Mouse (Mus musculus): ENCODE results near the gene Ttn. TPM values are rescaled to one million over a fixed set of nuclear protein-coding genes. Genes with fewer than 3 reads are reported as not detected.

The Ttn gene
- polyA plus RNA-seq, 1 experiment from 2014 or later: 0.22 TPM

- Histone ChIP-seq H3K4me2 (ENCODE audit: low read length) (no peak overlapping the region), H3K4me3 (replicated peaks; ENCODE audit: low read length) (no peak overlapping the region), H3K27ac (ENCODE audit: low read length) (no peak overlapping the region), H3K4me1 (replicated peaks; ENCODE audit: control insufficient read depth, insufficient read depth, low read length) (no peaks in the 10 kb centered on the region), H3K36me3 (ENCODE audit: control insufficient read depth, insufficient read depth) (no peaks in the 10 kb centered on the region), H3K9ac (replicated peaks; ENCODE audit: low read depth, low read length) (no peak overlapping the region), H3K9me3 (ENCODE audit: control insufficient read depth, low read length) (no peaks in the 10 kb centered on the region), H3K27me3 (replicated peaks; ENCODE audit: control insufficient read depth, insufficient read depth, low read length) (no peaks in the 10 kb centered on the region)
- WGBS: 80% methylated on average over 21 of the region's 21 CpGs
- ATAC-seq: no peak
Measured at GRCm38 (mm10) chr2:76969637-76970036, 12.7 kb downstream of the Ttn start.

GRCm38 (mm10) chr2:76968919-76969318 is 13.4 kb downstream of the Ttn start:
- no peak overlapping the region for H3K4me2 ChIP-seq (ENCODE audit: low read length)
- WGBS: 27% methylated on average over 8 of the region's 8 CpGs

GRCm38 (mm10) chr2:76966582-76966981 is 15.8 kb downstream of the Ttn start:
- H3K4me1 ChIP-seq (replicated peaks; ENCODE audit: control insufficient read depth, insufficient read depth, low read length): no peaks in the 10 kb centered on the region
- no peak overlapping the region for H3K4me3 ChIP-seq (replicated peaks; ENCODE audit: low read length)
- H3K27ac ChIP-seq (ENCODE audit: low read length): no peak overlapping the region
- no peak overlapping the region for H3K9ac ChIP-seq (replicated peaks; ENCODE audit: low read depth, low read length)
- no peaks in the 10 kb centered on the region for H3K9me3 ChIP-seq (ENCODE audit: control insufficient read depth, low read length)
- no peaks in the 10 kb centered on the region for H3K36me3 ChIP-seq (ENCODE audit: control insufficient read depth, insufficient read depth)
- no peak overlapping the region for H3K4me2 ChIP-seq (ENCODE audit: low read length)
- no peak for ATAC-seq
- H3K27me3 ChIP-seq (replicated peaks; ENCODE audit: control insufficient read depth, insufficient read depth, low read length): no peaks in the 10 kb centered on the region
- WGBS: 86% methylated on average over 6 of the region's 6 CpGs

More at GRCm38 (mm10) chr2:76968919-76969318, 13.4 kb downstream of the Ttn start:
- Histone ChIP-seq H3K36me3 (ENCODE audit: control insufficient read depth, insufficient read depth) (no peaks in the 10 kb centered on the region), H3K9me3 (ENCODE audit: control insufficient read depth, low read length) (no peaks in the 10 kb centered on the region), H3K4me3 (replicated peaks; ENCODE audit: low read length) (no peak overlapping the region), H3K27ac (ENCODE audit: low read length) (no peak overlapping the region), H3K9ac (replicated peaks; ENCODE audit: low read depth, low read length) (no peak overlapping the region), H3K27me3 (replicated peaks; ENCODE audit: control insufficient read depth, insufficient read depth, low read length) (no peaks in the 10 kb centered on the region), H3K4me1 (replicated peaks; ENCODE audit: control insufficient read depth, insufficient read depth, low read length) (no peaks in the 10 kb centered on the region)
- peak; percentile 83 for ATAC-seq

GRCm38 (mm10) chr2:76966013-76966412 is 16.3 kb downstream of the Ttn start:
- Histone ChIP-seq H3K9ac (replicated peaks; ENCODE audit: low read depth, low read length) (no peak overlapping the region), H3K27ac (ENCODE audit: low read length) (no peak overlapping the region), H3K4me3 (replicated peaks; ENCODE audit: low read length) (no peak overlapping the region), H3K9me3 (ENCODE audit: control insufficient read depth, low read length) (no peaks in the 10 kb centered on the region), H3K4me2 (ENCODE audit: low read length) (no peak overlapping the region), H3K27me3 (replicated peaks; ENCODE audit: control insufficient read depth, insufficient read depth, low read length) (no peaks in the 10 kb centered on the region), H3K4me1 (replicated peaks; ENCODE audit: control insufficient read depth, insufficient read depth, low read length) (no peaks in the 10 kb centered on the region), H3K36me3 (ENCODE audit: control insufficient read depth, insufficient read depth) (no peaks in the 10 kb centered on the region)
- WGBS: 91% methylated on average over 2 of the region's 2 CpGs
- no peak for ATAC-seq

GRCm38 (mm10) chr2:76965542-76965941 is 16.8 kb downstream of the Ttn start:
- ATAC-seq: no peak
- no peaks in the 10 kb centered on the region for H3K9me3 ChIP-seq (ENCODE audit: control insufficient read depth, low read length)
- H3K9ac ChIP-seq (replicated peaks; ENCODE audit: low read depth, low read length): no peak overlapping the region

GRCm38 (mm10) chr2:76962045-76962432 is 20.3 kb downstream of the Ttn start:
- Histone ChIP-seq H3K4me3 (replicated peaks; ENCODE audit: low read length) (no peak overlapping the region), H3K36me3 (ENCODE audit: control insufficient read depth, insufficient read depth) (no peaks in the 10 kb centered on the region), H3K4me2 (ENCODE audit: low read length) (no peak overlapping the region), H3K27ac (ENCODE audit: low read length) (no peak overlapping the region), H3K4me1 (replicated peaks; ENCODE audit: control insufficient read depth, insufficient read depth, low read length) (no peaks in the 10 kb centered on the region), H3K27me3 (replicated peaks; ENCODE audit: control insufficient read depth, insufficient read depth, low read length) (no peaks in the 10 kb centered on the region), H3K9ac (replicated peaks; ENCODE audit: low read depth, low read length) (no peak overlapping the region), H3K9me3 (ENCODE audit: control insufficient read depth, low read length) (no peaks in the 10 kb centered on the region)
- ATAC-seq: no peak
- WGBS: 78% methylated on average over 6 of the region's 6 CpGs

More at GRCm38 (mm10) chr2:76965542-76965941, 16.8 kb downstream of the Ttn start:
- Histone ChIP-seq H3K4me1 (replicated peaks; ENCODE audit: control insufficient read depth, insufficient read depth, low read length) (no peaks in the 10 kb centered on the region), H3K27me3 (replicated peaks; ENCODE audit: control insufficient read depth, insufficient read depth, low read length) (no peaks in the 10 kb centered on the region), H3K36me3 (ENCODE audit: control insufficient read depth, insufficient read depth) (no peaks in the 10 kb centered on the region), H3K4me3 (replicated peaks; ENCODE audit: low read length) (no peak overlapping the region), H3K27ac (ENCODE audit: low read length) (no peak overlapping the region), H3K4me2 (ENCODE audit: low read length) (no peak overlapping the region)
- 91% methylated on average over 7 of the region's 7 CpGs for WGBS

- H3K27me3 ChIP-seq (replicated peaks; ENCODE audit: control insufficient read depth, insufficient read depth, low read length): no peaks in the 10 kb centered on the region
- no peak overlapping the region for H3K4me3 ChIP-seq (replicated peaks; ENCODE audit: low read length)
- no peak overlapping the region for H3K4me2 ChIP-seq (ENCODE audit: low read length)
- WGBS: 79% methylated on average over 10 of the region's 10 CpGs
- H3K27ac ChIP-seq (ENCODE audit: low read length): no peak overlapping the region
- no peaks in the 10 kb centered on the region for H3K9me3 ChIP-seq (ENCODE audit: control insufficient read depth, low read length)
- H3K9ac ChIP-seq (replicated peaks; ENCODE audit: low read depth, low read length): no peak overlapping the region
- no peaks in the 10 kb centered on the region for H3K36me3 ChIP-seq (ENCODE audit: control insufficient read depth, insufficient read depth)
- ATAC-seq: no peak
- H3K4me1 ChIP-seq (replicated peaks; ENCODE audit: control insufficient read depth, insufficient read depth, low read length): no peaks in the 10 kb centered on the region
Measured at GRCm38 (mm10) chr2:76961420-76962044, 20.8 kb downstream of the Ttn start.

GRCm38 (mm10) chr2:76949774-76950173 is 32.6 kb downstream of the Ttn start:
- no peak for ATAC-seq

GRCm38 (mm10) chr2:76938515-76938914 is 43.8 kb downstream of the Ttn start:
- no peaks in the 10 kb centered on the region for H3K9me3 ChIP-seq (ENCODE audit: control insufficient read depth, low read length)
- H3K9ac ChIP-seq (replicated peaks; ENCODE audit: low read depth, low read length): no peak overlapping the region
- no peaks in the 10 kb centered on the region for H3K36me3 ChIP-seq (ENCODE audit: control insufficient read depth, insufficient read depth)
- no peak overlapping the region for H3K4me2 ChIP-seq (ENCODE audit: low read length)
- WGBS: 62% methylated on average over 10 of the region's 10 CpGs
- no peak overlapping the region for H3K4me3 ChIP-seq (replicated peaks; ENCODE audit: low read length)
- no peak overlapping the region for H3K27ac ChIP-seq (ENCODE audit: low read length)
- no peaks in the 10 kb centered on the region for H3K4me1 ChIP-seq (replicated peaks; ENCODE audit: control insufficient read depth, insufficient read depth, low read length)
- no peaks in the 10 kb centered on the region for H3K27me3 ChIP-seq (replicated peaks; ENCODE audit: control insufficient read depth, insufficient read depth, low read length)
- no peak for ATAC-seq

More at GRCm38 (mm10) chr2:76949774-76950173, 32.6 kb downstream of the Ttn start:
- H3K9ac ChIP-seq (replicated peaks; ENCODE audit: low read depth, low read length): no peak overlapping the region
- no peaks in the 10 kb centered on the region; the same call in 1 of the 2 replicates for H3K9me3 ChIP-seq (ENCODE audit: control insufficient read depth, low read length)
- no peak overlapping the region for H3K4me3 ChIP-seq (replicated peaks; ENCODE audit: low read length)
- no peaks in the 10 kb centered on the region for H3K4me1 ChIP-seq (replicated peaks; ENCODE audit: control insufficient read depth, insufficient read depth, low read length)
- no peaks in the 10 kb centered on the region for H3K36me3 ChIP-seq (ENCODE audit: control insufficient read depth, insufficient read depth)
- no peaks in the 10 kb centered on the region for H3K27me3 ChIP-seq (replicated peaks; ENCODE audit: control insufficient read depth, insufficient read depth, low read length)
- 82% methylated on average over 7 of the region's 7 CpGs for WGBS
- no peak overlapping the region for H3K27ac ChIP-seq (ENCODE audit: low read length)
- H3K4me2 ChIP-seq (ENCODE audit: low read length): no peak overlapping the region

- WGBS: 1% methylated on average over 2 of the region's 2 CpGs
- no peak overlapping the region for H3K27ac ChIP-seq (ENCODE audit: low read length)
- peak; percentile 56 for ATAC-seq
- no peak overlapping the region for H3K9ac ChIP-seq (replicated peaks; ENCODE audit: low read depth, low read length)
- H3K9me3 ChIP-seq (ENCODE audit: control insufficient read depth, low read length): no peaks in the 10 kb centered on the region
- no peaks in the 10 kb centered on the region for H3K27me3 ChIP-seq (replicated peaks; ENCODE audit: control insufficient read depth, insufficient read depth, low read length)
- no peaks in the 10 kb centered on the region for H3K4me1 ChIP-seq (replicated peaks; ENCODE audit: control insufficient read depth, insufficient read depth, low read length)
- no peak overlapping the region for H3K4me3 ChIP-seq (replicated peaks; ENCODE audit: low read length)
- no peaks in the 10 kb centered on the region for H3K36me3 ChIP-seq (ENCODE audit: control insufficient read depth, insufficient read depth)
- H3K4me2 ChIP-seq (ENCODE audit: low read length): no peak overlapping the region
Measured at GRCm38 (mm10) chr2:76929718-76930117, 52.6 kb downstream of the Ttn start.
